Mouse (Mus musculus): ENCODE measurements around the gene Gm5617.

DNA sequence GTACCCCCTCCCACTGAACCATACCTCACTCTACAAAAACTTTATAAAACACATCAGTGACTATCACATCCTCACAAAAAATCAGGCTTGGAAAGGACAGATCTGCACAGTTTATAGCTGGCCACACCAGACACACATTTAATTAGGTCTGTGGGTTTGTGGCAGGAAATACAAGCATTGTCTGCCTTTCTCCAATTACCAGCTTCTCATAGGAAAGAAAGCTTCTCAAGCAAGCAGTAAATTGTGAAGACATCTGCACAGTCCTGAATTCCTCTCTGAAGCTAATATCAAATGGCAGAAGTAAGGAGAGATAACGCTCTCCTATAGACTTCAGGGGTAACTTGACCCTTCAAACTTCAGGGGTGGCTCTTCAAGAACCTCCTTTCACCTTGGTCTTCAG is 41.2 kb downstream of the Gm5617 start:
- TF ChIP-seq CTCF (IDR thresholded peaks at IDR 0.05): no peak
- no peak for TF ChIP-seq POLR2A (IDR thresholded peaks at IDR 0.05; ENCODE audit: insufficient read depth, low read depth, low read length)
